Mouse (Mus musculus) ES-Bruce4 (cell line): Measurements from ENCODE around the gene Dnmbp. TPM values are rescaled to one million over a fixed set of nuclear protein-coding genes. Genes with fewer than 3 reads are reported as not detected.
"Not testable (repeated sequence)": the region's sequence is repeated elsewhere in the genome, so short reads cannot be mapped to it uniquely, and the experiment has no call there.

ENCODE experiments used
- H3K27ac ChIP-seq: 2 replicates; pipeline ENCODE4 v1.5.1; 2012; ENCODE audit warnings: low read length, inconsistent platforms; ENCODE audit not compliant: insufficient read depth
- H3K27me3 ChIP-seq: 2 replicates; pipeline ENCODE4 v1.6.1; 2012; ENCODE audit warnings: mild to moderate bottlenecking, low read length, inconsistent platforms; ENCODE audit not compliant: control insufficient read depth, poor library complexity, insufficient read depth, severe bottlenecking
- H3K36me3 ChIP-seq: 2 replicates; pipeline ENCODE4 v1.6.1; 2012; ENCODE audit warnings: inconsistent platforms, mild to moderate bottlenecking, low read length, moderate library complexity; ENCODE audit not compliant: control insufficient read depth, poor library complexity, insufficient read depth, severe bottlenecking
- H3K4me1 ChIP-seq: one replicate; pipeline ENCODE4 v1.8.1; 2011; ENCODE audit warnings: low read length; ENCODE audit not compliant: control insufficient read depth, insufficient read depth
- H3K4me3 ChIP-seq: 2 replicates; pipeline ENCODE4 v1.5.1; 2011; ENCODE audit warnings: low read depth, mild to moderate bottlenecking, low read length
- H3K9ac ChIP-seq: 2 replicates; pipeline ENCODE4 v1.6.1; 2012; ENCODE audit warnings: low read depth, mild to moderate bottlenecking, inconsistent platforms; ENCODE audit not compliant: poor library complexity, severe bottlenecking
- H3K9me3 ChIP-seq: replicated peaks from 2 replicates; pipeline ENCODE4 v1.6.1; 2012; ENCODE audit warnings: mild to moderate bottlenecking, low read length, inconsistent platforms; ENCODE audit not compliant: control insufficient read depth, poor library complexity, insufficient read depth, severe bottlenecking
- CTCF ChIP-seq: IDR thresholded peaks from one replicate; pipeline ENCODE4 v1.8.1; 2011; ENCODE audit warnings: low read depth, low read length
- EP300 ChIP-seq: IDR thresholded peaks from 2 replicates; pipeline ENCODE4 v1.6.1; 2011; ENCODE audit warnings: low read depth, low read length; ENCODE audit not compliant: insufficient read depth
- POLR2A ChIP-seq: IDR thresholded peaks from one replicate; pipeline ENCODE4 v1.8.1; 2011; ENCODE audit warnings: low read length; ENCODE audit not compliant: insufficient read depth
- polyA plus RNA-seq: library from polyadenylated mRNA; stranded (reverse); fragments of >200 nt; gene quantifications from 2 replicates; pipeline ENCODE4 v1.2.4, GENCODE M21; 2011; ENCODE audit warnings: low read depth; ENCODE audit not compliant: missing spikeins, insufficient read depth, insufficient read length

The Dnmbp gene
- polyA plus RNA-seq, 1 experiment, result 18.6 TPM

DNA sequence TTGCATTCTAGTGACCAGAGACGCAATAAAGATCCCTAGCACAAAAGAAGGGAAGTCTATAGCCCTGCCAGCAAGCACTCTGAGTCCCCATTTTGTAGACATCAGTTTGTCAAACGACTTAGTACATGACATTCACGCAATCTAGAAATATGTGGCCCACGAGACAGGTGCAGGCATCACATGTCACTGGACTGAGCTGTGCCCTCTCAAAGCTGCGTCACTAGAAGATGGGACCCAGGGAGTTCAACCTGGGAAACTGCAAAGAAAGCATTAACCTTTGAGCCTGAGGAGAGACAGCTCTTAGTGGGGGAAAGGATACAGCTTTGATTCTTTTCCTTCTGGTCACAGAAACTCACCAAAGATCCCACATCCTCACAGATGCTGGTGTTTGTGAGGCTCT is 15.3 kb upstream of the Dnmbp start:
- H3K9ac ChIP-seq, result no peak overlapping the region
- H3K4me3 ChIP-seq, result no peak overlapping the region
- no peaks in the 10 kb centered on the region for H3K9me3 ChIP-seq
- H3K4me1 ChIP-seq, result no peaks in the 10 kb centered on the region
- no peaks in the 10 kb centered on the region for H3K36me3 ChIP-seq
- no peak for TF ChIP-seq CTCF
- no peak for TF ChIP-seq EP300
- TF ChIP-seq POLR2A, result no peak
- H3K27me3 ChIP-seq, result no peaks in the 10 kb centered on the region
- H3K27ac ChIP-seq, result no peak overlapping the region

DNA sequence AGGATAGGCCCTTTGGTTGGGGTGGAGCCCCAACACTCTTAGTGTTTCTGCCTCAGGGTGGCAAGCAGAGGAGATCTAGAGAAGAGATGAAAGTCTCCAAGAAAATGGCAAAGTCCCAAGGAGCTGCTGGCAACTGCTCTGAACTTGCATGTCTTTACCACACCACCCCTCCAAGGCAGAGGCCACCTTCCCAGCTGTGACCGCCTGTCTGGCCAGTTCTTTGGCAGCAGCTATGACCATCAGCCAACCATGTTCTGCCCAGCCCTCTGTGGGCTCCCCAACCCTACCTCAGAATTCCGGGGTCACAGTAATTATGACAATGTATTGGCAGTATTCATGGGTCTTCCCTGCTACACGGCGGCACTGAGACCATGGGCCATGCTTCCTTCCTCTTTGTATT is 14.9 kb upstream of the Dnmbp start:
- Histone ChIP-seq H3K27ac (no peak overlapping the region), H3K27me3 (no peaks in the 10 kb centered on the region), H3K9me3 (no peaks in the 10 kb centered on the region), H3K4me3 (no peak overlapping the region), H3K9ac (no peak overlapping the region), H3K36me3 (no peaks in the 10 kb centered on the region), H3K4me1 (no peaks in the 10 kb centered on the region)
- TF ChIP-seq CTCF (no peak), POLR2A (no peak)

DNA sequence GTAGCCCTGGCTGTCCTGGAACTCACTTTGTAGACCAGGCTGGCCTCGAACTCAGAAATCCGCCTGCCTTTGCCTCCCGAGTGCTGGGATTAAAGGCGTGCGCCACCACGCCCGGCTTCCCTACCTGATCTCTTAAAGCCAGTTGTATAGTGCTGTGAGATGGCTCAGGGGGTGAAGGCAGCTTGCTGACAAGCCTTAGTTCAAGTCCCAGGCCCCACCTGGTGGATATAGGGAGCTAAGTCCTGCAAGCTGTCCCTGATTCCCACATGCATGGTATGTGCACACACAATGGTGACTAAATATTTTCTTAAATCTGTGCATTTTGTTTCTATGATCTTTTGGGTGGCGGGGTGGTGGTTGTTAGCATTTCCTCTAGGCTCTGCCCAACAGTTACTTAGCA is 12.9 kb upstream of the Dnmbp start:
- H3K4me3 ChIP-seq, H3K9ac ChIP-seq, H3K27ac ChIP-seq, H3K9me3 ChIP-seq, H3K27me3 ChIP-seq, H3K4me1 ChIP-seq, H3K36me3 ChIP-seq: not testable (repeated sequence)
- peak; percentile 12 for TF ChIP-seq CTCF

DNA sequence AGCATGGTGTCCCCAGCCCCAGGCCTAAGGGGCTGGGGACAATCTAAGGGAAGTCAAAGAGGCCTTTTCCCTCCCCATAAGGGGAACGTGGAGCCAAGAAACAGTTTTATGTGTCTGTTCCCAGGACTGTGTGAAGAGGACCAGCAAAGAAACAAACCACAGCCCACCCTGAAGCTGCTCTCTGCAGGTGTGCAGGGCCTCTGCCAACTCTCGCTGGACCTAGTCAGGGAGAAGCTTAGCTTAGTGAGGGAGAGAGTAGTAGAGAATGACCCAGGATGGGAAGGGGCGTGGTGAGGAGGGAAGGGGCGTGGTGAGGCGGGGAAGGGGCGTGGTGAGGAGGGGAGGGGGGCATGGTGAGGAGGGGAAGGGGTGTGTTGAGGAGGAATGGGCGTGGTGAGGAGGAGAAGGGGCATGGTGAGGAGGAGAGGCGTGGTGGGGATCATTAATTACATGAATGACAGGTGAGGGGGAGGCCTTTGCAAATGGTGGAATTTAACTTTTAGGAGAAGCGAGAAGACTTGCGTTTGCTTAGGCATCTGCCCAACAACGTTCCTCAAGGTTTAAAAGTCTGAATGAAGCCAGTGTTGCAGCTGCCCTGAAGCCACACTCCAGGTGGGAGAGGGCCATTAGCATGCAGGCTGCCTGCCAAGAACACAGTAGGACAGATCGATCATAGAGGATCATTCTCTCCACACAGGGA is 9.3 kb upstream of the Dnmbp start:
- 0 out of 2 replicates have a peak overlapping the region, but pooled peaks have one; percentile 15 for H3K4me3 ChIP-seq
- no peaks in the 10 kb centered on the region for H3K27me3 ChIP-seq
- no peaks in the 10 kb centered on the region for H3K4me1 ChIP-seq
- H3K9me3 ChIP-seq, result no peaks in the 10 kb centered on the region
- TF ChIP-seq EP300 (no peak), CTCF (no peak)
- H3K9ac ChIP-seq, result no peak overlapping the region
- H3K36me3 ChIP-seq, result no peaks in the 10 kb centered on the region
- H3K27ac ChIP-seq, result no peak overlapping the region

DNA sequence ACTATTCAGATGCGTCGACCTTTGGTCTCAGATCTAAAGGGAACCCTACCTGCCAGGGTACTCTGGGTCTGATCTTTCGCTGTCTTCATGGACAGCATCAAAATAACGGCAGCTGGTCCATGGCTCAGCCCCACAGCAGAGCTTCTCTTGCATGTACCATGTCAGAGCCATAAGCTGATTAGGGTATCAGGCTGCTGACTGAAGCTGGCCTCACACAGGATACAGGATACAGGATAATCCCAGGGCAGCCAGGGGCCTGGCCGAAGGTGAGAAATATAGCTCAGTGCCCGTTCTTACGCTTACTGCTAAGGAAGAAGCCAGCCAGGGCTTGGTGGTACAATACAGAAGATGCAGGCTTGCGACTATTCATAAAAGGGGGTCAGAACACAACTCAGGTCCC is 4.6 kb upstream of the Dnmbp start:
- no peak for TF ChIP-seq POLR2A
- TF ChIP-seq CTCF, result no peak
- TF ChIP-seq EP300, result no peak
- H3K9ac ChIP-seq, result no peak overlapping the region
- H3K4me1 ChIP-seq, result no peaks in the 10 kb centered on the region
- no peaks in the 10 kb centered on the region for H3K9me3 ChIP-seq
- H3K27me3 ChIP-seq, result no peaks in the 10 kb centered on the region
- no peak overlapping the region for H3K4me3 ChIP-seq
- H3K27ac ChIP-seq, result no peak overlapping the region
- H3K36me3 ChIP-seq, result no peaks in the 10 kb centered on the region

DNA sequence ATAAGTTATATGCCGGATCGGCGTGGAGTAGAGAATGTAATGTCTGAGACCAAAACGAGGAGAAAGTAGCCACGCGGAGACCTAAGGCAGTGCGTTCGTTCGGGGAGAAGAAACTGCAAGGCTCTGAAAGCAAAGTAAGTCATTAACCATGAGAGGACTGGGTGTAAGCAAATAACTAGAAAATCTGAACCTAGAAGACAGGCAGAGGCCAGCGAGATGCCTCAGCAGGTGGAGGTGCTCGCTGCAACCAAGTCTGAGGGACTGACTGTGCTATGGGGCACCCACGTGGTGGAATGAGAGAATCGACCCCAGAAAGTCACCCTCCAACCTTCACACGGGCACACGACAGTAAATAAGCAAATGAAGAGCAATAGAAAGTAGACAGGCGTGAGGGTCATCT is 3.1 kb upstream of the Dnmbp start:
- Histone ChIP-seq H3K4me1 (no peaks in the 10 kb centered on the region), H3K9me3 (no peaks in the 10 kb centered on the region)
- TF ChIP-seq CTCF, result no peak
- no peak for TF ChIP-seq EP300
- TF ChIP-seq POLR2A, result no peak

More for the DNA sequence above, 3.1 kb upstream of the Dnmbp start:
- no peak overlapping the region for H3K4me3 ChIP-seq
- no peaks in the 10 kb centered on the region for H3K36me3 ChIP-seq
- H3K9ac ChIP-seq, result no peak overlapping the region
- H3K27me3 ChIP-seq, result no peaks in the 10 kb centered on the region
- no peak overlapping the region for H3K27ac ChIP-seq
